Mouse (Mus musculus): ENCODE data around the gene Tbc1d5.

GRCm38 (mm10) chr17:50753356-50754138, 425.6 kb downstream of the Tbc1d5 start:
- TF ChIP-seq POLR2A (IDR thresholded peaks at IDR 0.05; ENCODE audit: borderline replicate concordance, extremely low read depth, low read depth, low read length) (no peak), CTCF (IDR thresholded peaks at IDR 0.05; ENCODE audit: insufficient read depth, low read length) (no peak)

All from lung, adult 2 months (tissue).